Mouse (Mus musculus) embryonic facial prominence, embryonic 10.5 days (tissue): Measurements from ENCODE around the gene Gm13420. TPM values are rescaled to one million over a fixed set of nuclear protein-coding genes. Genes with fewer than 3 reads are reported as not detected.

Source experiments
- polyA plus RNA-seq: library from polyadenylated mRNA; unstranded; fragments of >200 nt; fragmentation: Nextera tagmentation; extraction: Ambion mirVana; gene quantifications from 2 replicates; pipeline ENCODE4 v1.2.1, GENCODE M21; 2016

Gene Gm13420
- polyA plus RNA-seq, 1 experiment from 2014 or later, result not detected

Other genes starting within 250 kb of the Gm13420 start
- 16.5 and 17.3 TPM in 2 replicates for gene Rapgef1, start 132.0 kb downstream of the Gm13420 start, polyA plus RNA-seq
- not detected in 2 replicates for gene Gm13547, start 7.6 kb upstream of the Gm13420 start, polyA plus RNA-seq
- gene Coq4, start 35.8 kb upstream of the Gm13420 start, polyA plus RNA-seq, result 45.0 and 50.5 TPM in 2 replicates
- 60.7 and 65.1 TPM in 2 replicates for gene Trub2, start 36.8 kb upstream of the Gm13420 start, polyA plus RNA-seq
- gene Slc27a4, start 50.9 kb upstream of the Gm13420 start, polyA plus RNA-seq, result 10.1 and 11.2 TPM in 2 replicates
- gene Urm1, start 68.4 kb upstream of the Gm13420 start, polyA plus RNA-seq, result 18.0 and 23.7 TPM in 2 replicates
- gene Cercam, start 117.5 kb upstream of the Gm13420 start, polyA plus RNA-seq, result 12.3 and 19.2 TPM in 2 replicates
- gene Odf2, start 137.5 kb upstream of the Gm13420 start, polyA plus RNA-seq, result 102 and 111 TPM in 2 replicates
- 78.1 and 79.6 TPM in 2 replicates for gene Gle1, start 183.7 kb upstream of the Gm13420 start, polyA plus RNA-seq
- 92.9 and 95.8 TPM in 2 replicates for gene Sptan1, start 213.9 kb upstream of the Gm13420 start, polyA plus RNA-seq